Mouse (Mus musculus) lung, adult 2 months (tissue): ENCODE results near the gene Abhd5.

ENCODE experiments used
- CTCF ChIP-seq: fragments of 200-500 bp; IDR thresholded peaks from 2 replicates; pipeline ENCODE4 v1.5.1; 2011; ENCODE audit warnings: mild to moderate bottlenecking, low read length, control low read depth; ENCODE audit not compliant: insufficient read depth
- POLR2A ChIP-seq: fragments of 200-500 bp; IDR thresholded peaks from 2 replicates; pipeline ENCODE4 v1.6.1; 2011; ENCODE audit warnings: low read depth, mild to moderate bottlenecking, control low read depth, low read length, borderline replicate concordance; ENCODE audit errors: extremely low read depth

- TF ChIP-seq CTCF = no peak
- TF ChIP-seq POLR2A = no peak
These were observed 78.3 kb downstream of the Abhd5 start for GRCm38 (mm10) chr9:122429685-122430084.
